Mouse (Mus musculus): ENCODE data around the gene Lhfpl5. TPM values are rescaled to one million over a fixed set of nuclear protein-coding genes. Genes with fewer than 3 reads are reported as not detected.

Lhfpl5 gene
- 3.2 and 3.7 TPM in 2 replicates for polyA plus RNA-seq (2012; rRNA removed)

GRCm38 (mm10) chr17:28575244-28576125, at the start of gene Lhfpl5:
Lhfpl5 (plus strand) TSS chr17:28575641.

GRCm38 (mm10) chr17:28530506-28530905, 44.9 kb upstream of the Lhfpl5 start, which contains the start of gene Armc12:
Armc12 (plus strand) TSS chr17:28530806.

GRCm38 (mm10) chr17:28549111-28549510, 26.3 kb upstream of the Lhfpl5 start, which contains the start of gene Clpsl2:
Clpsl2 (plus strand) TSS chr17:28549411.

DNA sequence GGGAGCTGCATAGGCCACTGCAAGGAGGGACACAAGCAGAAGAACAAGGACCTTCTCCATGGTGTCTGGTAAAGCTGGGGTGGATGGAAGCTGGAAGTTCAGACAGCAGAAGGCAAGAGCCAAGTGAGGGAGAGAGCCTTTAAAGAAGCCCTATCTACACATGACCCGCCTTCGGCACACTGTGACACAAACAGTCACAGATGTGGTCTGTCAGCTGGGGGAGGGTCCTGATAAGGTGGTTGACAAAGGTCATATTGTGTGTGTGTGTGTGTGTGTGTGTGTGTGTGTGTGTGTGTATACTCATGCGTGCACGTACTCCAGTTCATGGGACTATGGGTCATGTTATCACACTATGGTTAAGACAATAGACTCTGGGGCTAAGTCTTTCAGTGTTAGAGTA, 14.8 kb upstream of the Lhfpl5 start, which contains the start of gene Clps:
Gene Clps (minus strand): TSS at position 169 of the 400 bp plus-strand sequence.

DNA sequence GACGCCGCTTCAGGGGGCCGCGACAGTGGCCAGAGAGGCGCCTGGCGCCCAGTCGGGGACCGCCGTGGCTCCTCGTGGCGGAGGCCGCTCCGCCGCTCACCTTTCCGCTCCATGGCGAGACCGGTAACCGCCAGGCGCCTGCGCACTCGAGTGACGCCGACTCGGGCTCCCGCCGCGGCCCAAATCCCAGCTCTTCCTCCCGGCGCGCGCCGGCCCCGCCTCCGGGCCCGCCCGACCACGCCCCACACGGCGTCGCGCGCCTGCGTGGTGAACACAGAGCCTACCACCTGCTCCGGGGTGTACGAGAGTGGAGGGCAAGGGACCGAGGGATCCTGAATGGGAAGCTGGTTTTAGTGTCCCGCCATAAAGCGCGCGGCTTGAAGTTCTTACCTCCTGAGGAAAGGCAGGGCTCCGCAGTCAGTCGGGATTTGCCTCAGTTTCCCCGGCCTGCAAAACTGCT, 46.9 kb downstream of the Lhfpl5 start, which contains the start of gene Srpk1:
Gene Srpk1 (minus strand): TSS at position 410 of the 460 bp plus-strand sequence.

Other genes with a start within 250 kb of the Lhfpl5 start
- gene Rpl10a, start 247.2 kb upstream of the Lhfpl5 start, polyA plus RNA-seq (2012; rRNA removed), result 1,443 and 1,665 TPM in 2 replicates
- gene Tead3, start 224.8 kb upstream of the Lhfpl5 start, polyA plus RNA-seq (2012; rRNA removed), result 28.1 and 33.5 TPM in 2 replicates
- gene Tulp1, start 210.4 kb upstream of the Lhfpl5 start, polyA plus RNA-seq (2012; rRNA removed), result 0.71 and 0.75 TPM in 2 replicates
- gene Fkbp5, start 58.1 kb upstream of the Lhfpl5 start, polyA plus RNA-seq (2012; rRNA removed), result 7.3 and 8.3 TPM in 2 replicates
- gene Armc12, start 44.8 kb upstream of the Lhfpl5 start, polyA plus RNA-seq (2012; rRNA removed), result not detected in 2 replicates
- gene Clpsl2, start 26.2 kb upstream of the Lhfpl5 start, polyA plus RNA-seq (2012; rRNA removed), result 0.65 TPM in 1 of 2 replicates, not detected in the other
- 178,753 and 264,200 TPM in 2 replicates for gene Clps, start 14.9 kb upstream of the Lhfpl5 start, polyA plus RNA-seq (2012; rRNA removed)
- gene Srpk1, start 47.1 kb downstream of the Lhfpl5 start, polyA plus RNA-seq (2012; rRNA removed), result 11.4 and 14.9 TPM in 2 replicates
- 0.14 and 0.23 TPM in 2 replicates for gene Slc26a8, start 114.6 kb downstream of the Lhfpl5 start, polyA plus RNA-seq (2012; rRNA removed)
- 25.7 and 29.1 TPM in 2 replicates for gene Mapk14, start 115.7 kb downstream of the Lhfpl5 start, polyA plus RNA-seq (2012; rRNA removed)
- not detected in 2 replicates for gene AC170998.1, start 150.4 kb downstream of the Lhfpl5 start, polyA plus RNA-seq (2012; rRNA removed)
- 68.8 and 87.8 TPM in 2 replicates for gene Mapk13, start 193.7 kb downstream of the Lhfpl5 start, polyA plus RNA-seq (2012; rRNA removed)
- gene Brpf3, start 225.4 kb downstream of the Lhfpl5 start, polyA plus RNA-seq (2012; rRNA removed), result 13.0 and 15.3 TPM in 2 replicates

Data from stomach, adult 2 months (tissue).